Mouse (Mus musculus): ENCODE data around the gene Dhcr7.

GRCm38 (mm10) chr7:143819201-143819600 lies 3.7 kb upstream of the Dhcr7 start:
- TF ChIP-seq CTCF (IDR thresholded peaks at IDR 0.05; ENCODE audit: low read depth) (no peak), EP300 (IDR thresholded peaks at IDR 0.05; ENCODE audit: low read depth) (no peak)
